Mouse (Mus musculus): ENCODE data around the gene H2-Aa.

DNA sequence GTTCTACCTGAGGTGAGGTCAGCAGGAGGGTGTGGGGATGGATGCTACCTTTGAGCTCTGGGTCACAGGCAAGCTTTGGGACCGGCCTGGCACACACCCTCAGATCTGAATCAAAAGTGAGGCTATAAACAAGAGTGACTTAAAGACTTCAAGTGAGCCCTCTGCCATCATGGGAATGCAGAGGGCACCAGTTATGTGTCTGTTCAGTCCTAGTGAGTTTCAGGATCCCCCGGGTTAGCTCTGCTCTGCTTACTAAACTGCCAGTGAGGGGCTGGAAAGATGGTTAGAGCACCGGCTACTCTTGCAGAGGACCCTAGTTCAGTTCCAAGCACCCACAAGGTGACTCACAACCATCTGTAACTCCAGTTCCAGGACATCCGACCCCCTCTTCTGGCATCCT is 4.9 kb upstream of the H2-Aa start:
- no peak for TF ChIP-seq CTCF (IDR thresholded peaks at IDR 0.05 in 2 of 3, conservative IDR thresholded peaks at IDR 0.05 in 1 of 3; ENCODE audit: control insufficient read depth in 1 of 3, insufficient read depth in 1 of 3, low read depth in 2 of 3, low read length in 3 of 3, poor library complexity in 1 of 3, severe bottlenecking in 1 of 3)
- no peak for TF ChIP-seq MXI1 (IDR thresholded peaks at IDR 0.05; ENCODE audit: low read depth, low read length)
- no peak for TF ChIP-seq USF1 (IDR thresholded peaks at IDR 0.05; ENCODE audit: low read depth, low read length)
- no peak for TF ChIP-seq ZKSCAN1 (IDR thresholded peaks at IDR 0.05; ENCODE audit: low read depth, low read length)
- TF ChIP-seq EP300 (IDR thresholded peaks at IDR 0.05; ENCODE audit: low read depth in 1 of 2, low read length in 2 of 2), result no peak

All from MEL (cell line).